Mouse (Mus musculus): ENCODE results near the gene Ccar1.

- TF ChIP-seq POLR2A (IDR thresholded peaks at IDR 0.05; ENCODE audit: control insufficient read depth, low read depth, low read length) (peak; percentile 93), CTCF (IDR thresholded peaks at IDR 0.05; ENCODE audit: control insufficient read depth, insufficient read depth, insufficient replicate concordance, low read depth, low read length) (no peak)
Measured at GRCm38 (mm10) chr10:62792177-62793090, at the start of gene Ccar1.
